Mouse (Mus musculus): Measurements from ENCODE around the gene Fgfr2.

DNA sequence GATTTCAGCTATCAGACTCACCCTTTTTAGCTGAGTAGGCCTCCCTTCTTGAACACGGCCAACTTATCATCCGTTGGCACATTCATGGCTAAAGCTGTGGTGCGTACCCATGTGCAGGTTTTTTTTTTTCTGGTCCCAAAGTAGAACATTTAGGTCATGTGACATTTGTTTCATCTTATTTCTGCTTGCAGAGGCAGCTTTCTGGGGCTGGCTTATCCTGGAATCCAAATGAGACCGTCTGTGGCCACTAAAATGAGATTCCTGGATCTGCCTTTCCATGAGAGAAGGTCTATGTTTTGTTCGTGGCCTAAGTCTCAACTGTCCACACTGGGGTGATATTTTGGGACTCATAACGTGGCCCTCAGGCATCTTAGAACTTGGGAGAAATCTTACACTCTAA lies 1311.0 kb downstream of the Fgfr2 start:
- TF ChIP-seq CTCF (IDR thresholded peaks at IDR 0.05; ENCODE audit: borderline replicate concordance, insufficient read depth, low read length) (no peak), POLR2A (IDR thresholded peaks at IDR 0.05; ENCODE audit: low read depth, low read length) (no peak)
